Mouse (Mus musculus) thymus, adult 2 months (tissue): Measurements from ENCODE around the gene Tnfsfm13. TPM values are rescaled to one million over a fixed set of nuclear protein-coding genes. Genes with fewer than 3 reads are reported as not detected.
"Not testable (repeated sequence)": the region's sequence is repeated elsewhere in the genome, so short reads cannot be mapped to it uniquely, and the experiment has no call there.

Experiments used
- DNase-seq: peaks from one replicate; pipeline ENCODE4 v3.0.0; 2021
- H3K27ac ChIP-seq: fragments of 200-500 bp; 2 replicates; pipeline ENCODE4 v1.5.1; 2012; ENCODE audit warnings: low read length, control low read depth; ENCODE audit not compliant: control insufficient read depth, insufficient read depth
- H3K27me3 ChIP-seq: fragments of 200-500 bp; 2 replicates; pipeline ENCODE4 v1.6.1; 2012; ENCODE audit warnings: mild to moderate bottlenecking, low read length, moderate library complexity, mixed read lengths; ENCODE audit not compliant: control insufficient read depth, insufficient read depth
- H3K36me3 ChIP-seq: fragments of 200-500 bp; 2 replicates; pipeline ENCODE4 v1.6.1; 2012; ENCODE audit warnings: mild to moderate bottlenecking, low read length, moderate library complexity; ENCODE audit not compliant: control insufficient read depth, insufficient read depth
- H3K4me1 ChIP-seq: fragments of 200-500 bp; replicated peaks from 2 replicates; pipeline ENCODE4 v1.6.1; 2012; ENCODE audit warnings: low read length; ENCODE audit not compliant: control insufficient read depth, insufficient read depth
- H3K4me3 ChIP-seq: fragments of 200-500 bp; 2 replicates; pipeline ENCODE4 v1.5.1; 2012; ENCODE audit warnings: mild to moderate bottlenecking, low read length, control low read depth, moderate library complexity; ENCODE audit not compliant: control insufficient read depth, insufficient read depth
- CTCF ChIP-seq: fragments of 200-500 bp; IDR thresholded peaks from 2 replicates; pipeline ENCODE4 v1.5.1; 2012; ENCODE audit warnings: mild to moderate bottlenecking, control low read depth, low read length, moderate library complexity, borderline replicate concordance; ENCODE audit not compliant: control insufficient read depth, poor library complexity, insufficient read depth; ENCODE audit errors: extremely low read depth
- POLR2A ChIP-seq: fragments of 200-500 bp; IDR thresholded peaks from 2 replicates; pipeline ENCODE4 v1.6.1; 2012; ENCODE audit warnings: mild to moderate bottlenecking, low read length, control low read depth, moderate library complexity; ENCODE audit not compliant: control insufficient read depth, poor library complexity, insufficient read depth; ENCODE audit errors: extremely low read depth
- WGBS: fragments of 180-500 bp; shearing (Covaris S2); methylation state at CpG from one replicate; pipeline ENCODE4 v1.1.7; 2018; 5-methylcytosine and 5-hydroxymethylcytosine counted together
- polyA plus RNA-seq: library from polyadenylated mRNA; depleted of rRNA; stranded (reverse); fragments of >200 nt; gene quantifications from 2 replicates; pipeline ENCODE4 v1.2.3, GENCODE M21; 2012

Tnfsfm13 gene
- polyA plus RNA-seq, 1 experiment: 2.7 TPM

GRCm38 (mm10) chr11:69704613-69705010 is 8.7 kb upstream of the Tnfsfm13 start:
- DNase-seq: no peak
- 20% methylated on average over 2 of the region's 2 CpGs for WGBS
- TF ChIP-seq POLR2A (no peak), CTCF (no peak)
- no peaks in the 10 kb centered on the region for H3K36me3 ChIP-seq
- H3K4me3 ChIP-seq: no peak overlapping the region
- no peaks in the 10 kb centered on the region for H3K4me1 ChIP-seq
- H3K27ac ChIP-seq: no peak overlapping the region
- no peaks in the 10 kb centered on the region for H3K27me3 ChIP-seq

GRCm38 (mm10) chr11:69703814-69704612 is 8.1 kb upstream of the Tnfsfm13 start:
- TF ChIP-seq CTCF: no peak
- no peak for TF ChIP-seq POLR2A

GRCm38 (mm10) chr11:69703381-69703780 is 7.5 kb upstream of the Tnfsfm13 start:
- 93% methylated on average over 3 of the region's 3 CpGs for WGBS

More at GRCm38 (mm10) chr11:69703814-69704612, 8.1 kb upstream of the Tnfsfm13 start:
- Histone ChIP-seq H3K4me1 (no peaks in the 10 kb centered on the region), H3K4me3 (no peak overlapping the region), H3K36me3 (no peaks in the 10 kb centered on the region), H3K27me3 (no peaks in the 10 kb centered on the region), H3K27ac (no peak overlapping the region)
- 66% methylated on average over 8 of the region's 8 CpGs for WGBS
- no peak for DNase-seq

GRCm38 (mm10) chr11:69702886-69703285 is 7.0 kb upstream of the Tnfsfm13 start:
- not testable (repeated sequence) for H3K27ac ChIP-seq, DNase-seq, H3K36me3 ChIP-seq, H3K4me1 ChIP-seq, H3K4me3 ChIP-seq, H3K27me3 ChIP-seq
- WGBS: 96% methylated on average over 10 of the region's 10 CpGs

More at GRCm38 (mm10) chr11:69703381-69703780, 7.5 kb upstream of the Tnfsfm13 start:
- H3K4me3 ChIP-seq, H3K27me3 ChIP-seq, DNase-seq, H3K4me1 ChIP-seq, H3K27ac ChIP-seq, H3K36me3 ChIP-seq: not testable (repeated sequence)

- no peaks in the 10 kb centered on the region for H3K4me1 ChIP-seq
- H3K27ac ChIP-seq: no peak overlapping the region
- TF ChIP-seq POLR2A (no peak), CTCF (no peak)
- 87% methylated on average over 1 of the region's 1 CpGs for WGBS
- no peaks in the 10 kb centered on the region for H3K36me3 ChIP-seq
- H3K27me3 ChIP-seq: peaks cover 3% of the 10 kb centered on the region; the same call in 1 of the 2 replicates
- H3K4me3 ChIP-seq: no peak overlapping the region
- no peak for DNase-seq
Measured at GRCm38 (mm10) chr11:69699595-69699994, 3.7 kb upstream of the Tnfsfm13 start.

GRCm38 (mm10) chr11:69698574-69698973 is 2.7 kb upstream of the Tnfsfm13 start:
- peaks cover 3% of the 10 kb centered on the region; the same call in 1 of the 2 replicates for H3K27me3 ChIP-seq
- 81% methylated on average over 5 of the region's 5 CpGs for WGBS
- TF ChIP-seq POLR2A: no peak
- no peak for TF ChIP-seq CTCF
- no peak overlapping the region for H3K27ac ChIP-seq
- H3K36me3 ChIP-seq: no peaks in the 10 kb centered on the region
- no peaks in the 10 kb centered on the region for H3K4me1 ChIP-seq
- no peak overlapping the region for H3K4me3 ChIP-seq
- DNase-seq: no peak

- peaks cover 3% of the 10 kb centered on the region; the same call in 1 of the 2 replicates for H3K27me3 ChIP-seq
- no peak for TF ChIP-seq CTCF
- TF ChIP-seq POLR2A: no peak
- WGBS: 90% methylated on average over 3 of the region's 3 CpGs
Measured at GRCm38 (mm10) chr11:69697396-69697795, 1.5 kb upstream of the Tnfsfm13 start.

More at GRCm38 (mm10) chr11:69697396-69697795, 1.5 kb upstream of the Tnfsfm13 start:
- Histone ChIP-seq H3K4me3 (no peak overlapping the region), H3K4me1 (no peaks in the 10 kb centered on the region), H3K27ac (no peak overlapping the region), H3K36me3 (no peaks in the 10 kb centered on the region)
- no peak for DNase-seq
